Mouse (Mus musculus) C2C12 (cell line): ENCODE data around the gene Nek2. TPM values are rescaled to one million over a fixed set of nuclear protein-coding genes. Genes with fewer than 3 reads are reported as not detected.

ENCODE experiments used
- H3K27me3 ChIP-seq: one replicate; pipeline ENCODE4 v1.6.1; 2011; ENCODE audit not compliant: control insufficient read depth, insufficient read depth, insufficient read length
- H3K36me3 ChIP-seq: one replicate; pipeline ENCODE4 v1.6.1; 2011; ENCODE audit not compliant: control insufficient read depth, insufficient read depth
- H3K4me3 ChIP-seq: one replicate; pipeline ENCODE4 v1.5.1; 2011; ENCODE audit warnings: mild to moderate bottlenecking, control low read depth; ENCODE audit not compliant: poor library complexity, insufficient read depth, severe bottlenecking
- H3K79me2 ChIP-seq: one replicate; pipeline ENCODE4 v1.6.1; 2011; ENCODE audit not compliant: control insufficient read depth, insufficient read depth
- H3K79me3 ChIP-seq: one replicate; pipeline ENCODE4 v1.6.1; 2011; ENCODE audit warnings: low read depth, control low read depth
- H3ac ChIP-seq: one replicate; pipeline ENCODE3; 2011; ENCODE audit warnings: low read depth; ENCODE audit not compliant: control insufficient read depth, insufficient read length
- CEBPB ChIP-seq: IDR thresholded peaks from one replicate; pipeline ENCODE4 v1.6.1; 2011; ENCODE audit warnings: low read depth, mild to moderate bottlenecking, control low read depth, moderate library complexity
- CTCF ChIP-seq: IDR thresholded peaks from one replicate; pipeline ENCODE4 v1.5.1; 2011; ENCODE audit not compliant: control insufficient read depth, insufficient read depth, insufficient read length
- FOSL1 ChIP-seq: IDR thresholded peaks from one replicate; pipeline ENCODE4 v1.8.0; 2011; ENCODE audit warnings: mild to moderate bottlenecking, low read length; ENCODE audit not compliant: poor library complexity, insufficient read depth, severe bottlenecking
- MAX ChIP-seq: IDR thresholded peaks from one replicate; pipeline ENCODE4 v1.6.1; 2011; ENCODE audit warnings: mild to moderate bottlenecking, control low read depth
- MYOD1 ChIP-seq: IDR thresholded peaks from one replicate; pipeline ENCODE4 v1.6.1; 2011; ENCODE audit warnings: low read depth; ENCODE audit not compliant: control insufficient read depth, insufficient read length
- MYOG ChIP-seq: IDR thresholded peaks from one replicate; pipeline ENCODE4 v1.6.1; 2011; ENCODE audit not compliant: control insufficient read depth, insufficient read length; ENCODE audit errors: extremely low read depth
- USF1 ChIP-seq: IDR thresholded peaks from one replicate; pipeline ENCODE4 v1.6.1; 2011; ENCODE audit warnings: low read depth, mild to moderate bottlenecking, control low read depth, moderate library complexity
- polyA plus RNA-seq: library from polyadenylated mRNA; unstranded; fragments of >200 nt; fragmentation: generic; extraction: Trizol; gene quantifications from one replicate; pipeline ENCODE4 v1.2.1, GENCODE M21; 2012; ENCODE audit warnings: missing spikeins

The Nek2 gene
- polyA plus RNA-seq, 1 experiment, result 47.6 TPM

- H3K79me3 ChIP-seq, result no peaks in the 10 kb centered on the region
- no peak overlapping the region for H3K4me3 ChIP-seq
- H3K36me3 ChIP-seq, result no peaks in the 10 kb centered on the region
- no peak for TF ChIP-seq FOSL1
- TF ChIP-seq CTCF, result no peak
- no peak for TF ChIP-seq CEBPB
- no peak for TF ChIP-seq MYOD1
- no peak for TF ChIP-seq USF1
- TF ChIP-seq MYOG, result no peak
- TF ChIP-seq MAX, result no peak
- no peaks in the 10 kb centered on the region for H3K79me2 ChIP-seq
- no peak overlapping the region for H3ac ChIP-seq
- H3K27me3 ChIP-seq, result no peaks in the 10 kb centered on the region
Measured at GRCm38 (mm10) chr1:191842247-191842646, 21.0 kb downstream of the Nek2 start.

DNA sequence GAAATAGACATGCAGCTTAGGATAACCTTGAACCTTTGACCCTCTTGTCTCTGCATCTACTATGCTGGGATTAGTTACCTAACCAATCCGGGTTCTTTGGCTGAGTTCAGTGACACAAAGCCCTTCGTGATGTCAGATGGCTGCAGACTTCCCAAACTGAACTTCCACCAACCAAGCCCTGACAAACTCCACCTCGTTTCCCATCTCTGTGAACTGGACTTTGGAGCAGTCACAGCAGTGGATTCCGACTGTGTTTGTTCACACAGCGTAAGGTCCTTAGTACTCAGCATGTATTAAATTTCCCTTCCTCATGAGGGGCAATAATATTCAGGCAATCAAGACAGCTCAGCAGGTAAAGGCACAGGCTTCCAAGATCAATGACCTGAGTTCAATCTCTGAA, 25.4 kb downstream of the Nek2 start:
- no peak overlapping the region for H3ac ChIP-seq
- H3K79me2 ChIP-seq, result no peaks in the 10 kb centered on the region
- no peaks in the 10 kb centered on the region for H3K79me3 ChIP-seq
- no peaks in the 10 kb centered on the region for H3K27me3 ChIP-seq
- H3K36me3 ChIP-seq, result no peaks in the 10 kb centered on the region
- no peak overlapping the region for H3K4me3 ChIP-seq
- TF ChIP-seq CTCF, result no peak
- no peak for TF ChIP-seq USF1
- TF ChIP-seq MYOD1, result no peak
- TF ChIP-seq MYOG, result no peak
- no peak for TF ChIP-seq FOSL1
- no peak for TF ChIP-seq MAX

- Histone ChIP-seq H3K4me3 (no peak overlapping the region), H3ac (no peak overlapping the region), H3K27me3 (no peaks in the 10 kb centered on the region), H3K36me3 (no peaks in the 10 kb centered on the region), H3K79me2 (no peaks in the 10 kb centered on the region), H3K79me3 (no peaks in the 10 kb centered on the region)
- TF ChIP-seq MAX, result no peak
- TF ChIP-seq USF1, result peak; percentile 28
Measured at GRCm38 (mm10) chr1:191849501-191849900, 28.3 kb downstream of the Nek2 start.

- no peaks in the 10 kb centered on the region for H3K79me2 ChIP-seq
- no peak overlapping the region for H3K4me3 ChIP-seq
- no peak overlapping the region for H3ac ChIP-seq
- H3K79me3 ChIP-seq, result no peaks in the 10 kb centered on the region
- no peak for TF ChIP-seq CTCF
- TF ChIP-seq MAX, result no peak
- TF ChIP-seq CEBPB, result no peak
- no peak for TF ChIP-seq MYOG
- TF ChIP-seq USF1, result no peak
- TF ChIP-seq MYOD1, result no peak
- TF ChIP-seq FOSL1, result no peak
- H3K27me3 ChIP-seq, result no peaks in the 10 kb centered on the region
- no peaks in the 10 kb centered on the region for H3K36me3 ChIP-seq
Measured at GRCm38 (mm10) chr1:191853442-191853841, 32.2 kb downstream of the Nek2 start.

- no peaks in the 10 kb centered on the region for H3K79me3 ChIP-seq
- no peak overlapping the region for H3ac ChIP-seq
- H3K79me2 ChIP-seq, result no peaks in the 10 kb centered on the region
- no peaks in the 10 kb centered on the region for H3K36me3 ChIP-seq
- no peak overlapping the region for H3K4me3 ChIP-seq
- no peak for TF ChIP-seq FOSL1
- TF ChIP-seq CTCF, result no peak
- no peak for TF ChIP-seq CEBPB
- TF ChIP-seq MYOD1, result no peak
- no peak for TF ChIP-seq USF1
- no peak for TF ChIP-seq MYOG
- no peak for TF ChIP-seq MAX
- H3K27me3 ChIP-seq, result no peaks in the 10 kb centered on the region
Measured at GRCm38 (mm10) chr1:191854716-191855115, 33.5 kb downstream of the Nek2 start.

DNA sequence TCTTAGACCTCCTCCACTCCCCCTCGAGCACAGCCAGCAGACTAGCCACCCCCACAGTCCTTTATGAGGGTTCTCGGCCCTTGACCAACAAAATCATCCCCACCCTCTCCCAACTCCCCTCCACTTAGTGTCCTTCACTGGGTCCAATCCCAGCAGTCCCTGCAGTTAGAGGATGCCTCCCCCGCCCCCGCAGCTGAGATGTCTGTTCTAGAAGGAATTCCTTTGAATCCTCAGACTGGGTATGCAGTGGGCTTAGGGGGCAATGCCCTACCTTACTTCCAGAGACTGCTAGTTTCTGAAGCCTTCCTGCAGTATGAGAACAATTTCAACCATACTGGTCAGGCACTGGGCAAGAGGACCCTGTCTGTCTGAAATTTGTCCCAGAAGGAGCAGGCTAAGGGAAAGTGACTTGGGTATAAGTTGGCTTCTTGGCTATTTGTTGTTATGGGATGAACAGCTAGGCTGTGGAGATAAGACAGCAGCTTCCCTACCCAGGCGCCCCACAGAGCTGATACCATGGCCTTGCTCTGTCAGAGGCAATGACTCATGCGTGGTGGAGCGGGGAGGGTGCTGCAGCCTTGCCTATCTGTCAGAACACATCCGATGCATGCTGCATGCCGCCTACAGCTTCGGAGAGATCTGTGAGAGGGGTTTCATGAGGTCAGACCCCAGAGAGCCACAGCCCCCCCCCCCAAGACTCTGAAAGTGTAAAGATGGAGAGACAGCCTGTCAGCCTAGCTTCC, 34.1 kb downstream of the Nek2 start:
- Histone ChIP-seq H3ac (no peak overlapping the region), H3K4me3 (no peak overlapping the region), H3K27me3 (no peaks in the 10 kb centered on the region), H3K36me3 (no peaks in the 10 kb centered on the region), H3K79me2 (no peaks in the 10 kb centered on the region), H3K79me3 (no peaks in the 10 kb centered on the region)
- TF ChIP-seq MYOD1 (peak; percentile 48), CEBPB (no peak)
